Mouse (Mus musculus) neutrophil, adult 83 days (primary cell): ENCODE measurements around the gene Gm1527. TPM values are rescaled to one million over a fixed set of nuclear protein-coding genes. Genes with fewer than 3 reads are reported as not detected.

Source experiments
- total RNA-seq, 2 experiments: library from RNA; stranded (reverse); gene quantifications; one replicate each; pipeline ENCODE4 v1.2.4; 2023

Gm1527 gene
- total RNA-seq: not detected

DNA sequence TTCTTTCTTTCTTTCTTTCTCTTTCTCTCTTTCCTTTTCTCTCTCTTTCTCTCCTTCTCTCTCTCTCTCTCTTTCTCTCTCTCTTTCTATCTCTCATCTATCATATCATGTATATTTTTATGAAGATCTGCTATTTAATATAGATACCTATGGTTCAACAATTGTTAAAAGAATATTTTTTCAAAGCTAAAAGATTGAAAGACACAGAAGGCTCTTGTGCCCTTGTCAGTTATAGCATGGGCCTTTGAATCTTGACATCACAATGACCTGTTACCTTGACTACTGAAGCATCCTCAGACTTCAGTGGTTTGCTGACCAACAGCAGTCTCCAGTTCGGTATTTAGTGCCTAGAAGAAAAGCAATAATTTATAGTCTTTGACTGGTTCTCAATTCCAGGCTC lies at the start of gene Gm1527:
Gene Gm1527, plus strand, starts transcription at position 301 of the 400 bp plus-strand sequence.

Other genes with a start within 250 kb of the Gm1527 start
- gene Slc2a2, start 194.7 kb upstream of the Gm1527 start, total RNA-seq: not detected
- 1 to 10 TPM in 1 of 2 experiments, under 1 TPM in 1; 0.86 to 1.1 TPM for gene Eif5a2, start 111.3 kb upstream of the Gm1527 start, total RNA-seq
- gene Rpl22l1, start 87.2 kb upstream of the Gm1527 start, total RNA-seq: 100 to 1,000 TPM; 166 to 185 TPM
- gene Egfem1, start 189.4 kb downstream of the Gm1527 start, total RNA-seq: not detected